Mouse (Mus musculus) hematopoietic multipotent progenitor cell, adult 10-12 weeks (in vitro differentiated cells): ENCODE data around the gene Gm2956. TPM values are rescaled to one million over a fixed set of nuclear protein-coding genes. Genes with fewer than 3 reads are reported as not detected.

ENCODE experiments used
- polyA plus RNA-seq: library from polyadenylated mRNA; stranded (reverse); fragments of >175 nt; gene quantifications from 2 replicates; pipeline ENCODE4 v1.2.3, GENCODE M21; 2012; ENCODE audit warnings: low replicate concordance

The Gm2956 gene
- 0.08 TPM in 1 of 2 replicates, not detected in the other for polyA plus RNA-seq

DNA sequence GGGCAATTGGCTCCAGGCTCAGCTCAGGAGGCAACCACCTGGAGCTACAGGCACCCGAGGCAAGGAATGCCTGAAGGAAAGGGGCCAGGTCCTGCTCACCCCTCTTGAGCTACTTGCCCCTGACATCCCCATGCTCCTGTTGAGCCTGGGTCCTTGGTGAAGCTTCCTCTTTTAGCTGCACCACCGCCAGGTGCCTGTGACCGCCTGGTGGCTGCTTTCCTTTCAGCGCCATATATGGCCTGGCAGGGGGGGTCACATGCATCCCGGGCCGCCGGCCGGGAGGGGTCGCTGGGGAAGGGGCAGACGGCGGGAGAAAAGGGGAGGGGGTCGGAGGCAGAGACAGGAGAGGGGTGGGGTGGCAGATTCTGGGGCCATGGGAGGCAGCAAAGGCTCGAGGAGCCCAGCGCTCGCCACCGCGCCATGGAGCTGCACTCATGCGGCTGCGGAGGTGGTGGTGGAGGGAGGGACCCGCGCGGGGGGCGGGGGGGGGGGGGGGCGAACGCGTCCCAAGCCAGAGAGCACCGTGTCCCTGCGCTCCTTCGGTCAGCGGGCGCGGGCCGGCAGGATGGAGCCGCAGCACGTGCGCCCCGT lies at the start of gene Gm2956:
Gm2956 (plus strand) TSS at position 541 of the 591 bp plus-strand sequence.

DNA sequence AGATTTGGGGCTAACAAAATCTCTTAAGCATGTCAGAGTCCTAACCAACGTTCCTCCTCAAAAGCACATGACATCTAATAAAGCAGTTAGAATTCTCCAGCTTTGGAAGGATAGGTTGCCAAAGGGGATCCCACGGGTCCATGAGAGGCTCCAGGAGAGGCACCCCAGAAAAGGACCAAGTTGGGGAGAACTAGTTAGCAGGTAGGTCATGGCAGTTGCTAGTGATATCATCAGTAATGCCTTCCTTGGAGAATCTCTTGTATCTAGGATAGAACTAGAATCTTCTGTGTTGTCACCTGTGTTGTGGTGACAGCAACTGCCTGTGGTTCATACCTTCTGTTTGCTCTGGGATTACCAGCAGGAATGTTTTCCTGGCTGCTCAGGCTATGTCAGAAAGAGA lies 62.4 kb downstream of the Gm2956 start, which contains the start of gene Gm10413:
Gm10413 (plus strand) TSS at position 301 of the 400 bp plus-strand sequence.

Other genes with a start within 250 kb of the Gm2956 start
- gene Gm10340, start 198.6 kb upstream of the Gm2956 start, polyA plus RNA-seq, result not detected in 2 replicates
- 0.22 TPM in 1 of 2 replicates, not detected in the other for gene Gm5795, start 144.4 kb upstream of the Gm2956 start, polyA plus RNA-seq
- gene D830030K20Rik, start 124.1 kb upstream of the Gm2956 start, polyA plus RNA-seq, result 0.24 and 1.2 TPM in 2 replicates
- not detected in 2 replicates for gene Gm10413, start 62.5 kb downstream of the Gm2956 start, polyA plus RNA-seq
- not detected in 2 replicates for gene Gm10409, start 80.0 kb downstream of the Gm2956 start, polyA plus RNA-seq
- not detected in 2 replicates for gene Gm3005, start 95.5 kb downstream of the Gm2956 start, polyA plus RNA-seq
- gene Gm10408, start 116.8 kb downstream of the Gm2956 start, polyA plus RNA-seq, result not detected in 2 replicates